Mouse (Mus musculus): Measurements from ENCODE around the gene Mroh3. TPM values are rescaled to one million over a fixed set of nuclear protein-coding genes. Genes with fewer than 3 reads are reported as not detected.

The Mroh3 gene
- polyA plus RNA-seq, 1 experiment from 2014 or later: not detected

DNA sequence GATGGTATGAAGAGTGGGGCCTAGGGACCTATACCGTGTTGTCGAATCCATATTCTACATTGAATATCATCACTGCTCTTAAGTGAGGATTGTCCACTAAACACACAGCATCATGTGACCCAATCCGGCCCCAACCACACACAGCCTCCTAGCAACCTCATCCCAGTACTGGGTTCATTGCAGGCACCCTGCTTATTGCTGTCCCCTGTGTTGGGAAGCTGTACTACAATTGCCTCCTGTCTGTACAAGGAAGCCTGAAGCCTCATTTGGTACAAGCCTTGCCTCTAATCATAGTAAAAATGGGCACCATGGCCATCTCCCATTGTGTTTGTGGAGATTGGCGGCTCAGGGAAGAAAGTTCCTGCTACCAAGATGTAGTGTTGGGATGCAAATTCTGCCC is 56.3 kb downstream of the Mroh3 start:
- Histone ChIP-seq H3K27ac (ENCODE audit: low read depth, low read length) (no peak overlapping the region), H3K4me3 (ENCODE audit: low read depth, low read length) (no peak overlapping the region), H3K27me3 (replicated peaks; ENCODE audit: control insufficient read depth, insufficient read depth, low read length) (no peaks in the 10 kb centered on the region), H3K4me2 (ENCODE audit: low read length) (no peak overlapping the region), H3K36me3 (ENCODE audit: control insufficient read depth, insufficient read depth, low read length) (peaks cover 98% of the 10 kb centered on the region), H3K9ac (ENCODE audit: low read length) (no peak overlapping the region), H3K9me3 (replicated peaks; ENCODE audit: control insufficient read depth, low read length) (no peaks in the 10 kb centered on the region), H3K4me1 (ENCODE audit: control insufficient read depth, insufficient read depth, low read length) (no peaks in the 10 kb centered on the region)
- ATAC-seq (no peak), DNase-seq (ENCODE audit: low spot score) (no peak)
- 95% methylated on average over 4 of the region's 4 CpGs for WGBS

DNA sequence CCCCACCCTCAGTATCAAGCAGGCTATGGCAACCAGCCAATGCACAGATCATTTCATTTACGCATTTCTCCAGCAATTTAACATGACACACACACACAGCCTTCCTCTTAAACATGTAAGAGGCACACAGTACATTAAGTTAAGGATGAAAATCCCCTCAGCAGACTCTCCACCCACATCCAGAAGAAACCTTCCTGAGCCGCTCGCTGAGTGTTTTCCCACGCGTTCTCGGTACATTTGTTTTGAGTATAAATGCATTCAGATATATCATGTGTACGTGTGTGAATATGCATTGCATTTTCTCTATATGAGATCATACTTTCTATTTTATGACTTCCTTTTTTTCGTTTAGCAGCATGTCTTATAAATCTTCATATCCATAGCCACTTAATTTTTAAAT is 61.3 kb downstream of the Mroh3 start:
- H3K4me2 ChIP-seq (ENCODE audit: low read length): no peak overlapping the region
- H3K4me3 ChIP-seq (ENCODE audit: low read depth, low read length): no peak overlapping the region
- DNase-seq (ENCODE audit: low spot score) (no peak), ATAC-seq (no peak)
- no peak overlapping the region for H3K27ac ChIP-seq (ENCODE audit: low read depth, low read length)
- WGBS: 87% methylated on average over 8 of the region's 8 CpGs
- no peak overlapping the region for H3K9ac ChIP-seq (ENCODE audit: low read length)
- H3K36me3 ChIP-seq (ENCODE audit: control insufficient read depth, insufficient read depth, low read length): peaks cover 97% of the 10 kb centered on the region
- no peaks in the 10 kb centered on the region for H3K27me3 ChIP-seq (replicated peaks; ENCODE audit: control insufficient read depth, insufficient read depth, low read length)
- H3K4me1 ChIP-seq (ENCODE audit: control insufficient read depth, insufficient read depth, low read length): no peaks in the 10 kb centered on the region
- no peaks in the 10 kb centered on the region for H3K9me3 ChIP-seq (replicated peaks; ENCODE audit: control insufficient read depth, low read length)

DNA sequence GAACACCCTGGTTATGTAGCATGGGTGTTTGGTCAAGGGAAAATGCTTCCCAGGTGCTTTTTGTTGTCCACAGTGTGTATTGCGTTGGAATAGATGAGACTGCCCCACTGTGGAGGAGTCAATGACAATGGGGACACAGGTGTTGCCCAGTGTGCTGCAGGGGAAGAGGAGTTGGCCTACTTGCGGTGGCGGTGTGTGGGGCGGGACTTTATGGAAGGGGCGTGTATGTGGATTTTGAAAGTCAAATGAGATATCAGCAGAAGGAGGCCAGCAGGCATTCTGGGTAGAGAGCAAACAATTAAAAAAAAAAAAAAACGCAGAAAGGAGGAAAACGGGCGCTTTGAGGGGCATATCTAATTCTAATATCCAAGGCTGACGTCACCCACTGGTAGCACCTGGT is 62.9 kb downstream of the Mroh3 start:
- no peaks in the 10 kb centered on the region for H3K27me3 ChIP-seq (replicated peaks; ENCODE audit: control insufficient read depth, insufficient read depth, low read length)
- H3K4me3 ChIP-seq (ENCODE audit: low read depth, low read length): no peak overlapping the region
- no peak for DNase-seq (ENCODE audit: low spot score)
- no peak overlapping the region for H3K27ac ChIP-seq (ENCODE audit: low read depth, low read length)
- no peaks in the 10 kb centered on the region for H3K9me3 ChIP-seq (replicated peaks; ENCODE audit: control insufficient read depth, low read length)
- peaks cover 94% of the 10 kb centered on the region for H3K36me3 ChIP-seq (ENCODE audit: control insufficient read depth, insufficient read depth, low read length)
- 86% methylated on average over 9 of the region's 9 CpGs for WGBS
- no peaks in the 10 kb centered on the region for H3K4me1 ChIP-seq (ENCODE audit: control insufficient read depth, insufficient read depth, low read length)
- no peak for ATAC-seq
- no peak overlapping the region for H3K9ac ChIP-seq (ENCODE audit: low read length)
- H3K4me2 ChIP-seq (ENCODE audit: low read length): no peak overlapping the region

DNA sequence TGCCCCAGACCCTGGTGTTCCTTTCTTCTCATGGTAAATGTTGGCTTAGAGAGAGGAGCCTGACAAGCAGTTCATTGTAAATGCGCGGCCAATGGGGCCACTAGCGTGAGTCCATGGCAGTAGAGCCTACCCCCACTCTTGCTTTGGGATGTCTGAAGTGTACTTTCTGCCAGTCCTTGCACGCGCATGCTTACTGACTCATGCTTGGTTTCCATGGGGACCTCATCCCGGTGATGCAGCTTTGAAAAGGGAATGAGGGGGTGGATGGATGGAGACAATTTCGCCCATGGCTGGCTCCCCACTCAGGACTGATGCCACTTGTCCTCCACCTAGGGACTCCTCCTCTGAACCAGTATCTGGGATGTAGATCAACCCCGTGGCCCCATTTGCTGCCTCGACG is 69.1 kb downstream of the Mroh3 start:
- Histone ChIP-seq H3K27me3 (replicated peaks; ENCODE audit: control insufficient read depth, insufficient read depth, low read length) (no peaks in the 10 kb centered on the region), H3K4me2 (ENCODE audit: low read length) (no peak overlapping the region), H3K27ac (ENCODE audit: low read depth, low read length) (0 out of 2 replicates have a peak overlapping the region, but pooled peaks have one; percentile 5), H3K9ac (ENCODE audit: low read length) (no peak overlapping the region), H3K9me3 (replicated peaks; ENCODE audit: control insufficient read depth, low read length) (no peaks in the 10 kb centered on the region), H3K36me3 (ENCODE audit: control insufficient read depth, insufficient read depth, low read length) (peaks cover 34% of the 10 kb centered on the region), H3K4me1 (ENCODE audit: control insufficient read depth, insufficient read depth, low read length) (peaks cover 51% of the 10 kb centered on the region), H3K4me3 (ENCODE audit: low read depth, low read length) (no peak overlapping the region)
- ATAC-seq: no peak
- no peak for DNase-seq (ENCODE audit: low spot score)
- WGBS: 67% methylated on average over 10 of the region's 10 CpGs

DNA sequence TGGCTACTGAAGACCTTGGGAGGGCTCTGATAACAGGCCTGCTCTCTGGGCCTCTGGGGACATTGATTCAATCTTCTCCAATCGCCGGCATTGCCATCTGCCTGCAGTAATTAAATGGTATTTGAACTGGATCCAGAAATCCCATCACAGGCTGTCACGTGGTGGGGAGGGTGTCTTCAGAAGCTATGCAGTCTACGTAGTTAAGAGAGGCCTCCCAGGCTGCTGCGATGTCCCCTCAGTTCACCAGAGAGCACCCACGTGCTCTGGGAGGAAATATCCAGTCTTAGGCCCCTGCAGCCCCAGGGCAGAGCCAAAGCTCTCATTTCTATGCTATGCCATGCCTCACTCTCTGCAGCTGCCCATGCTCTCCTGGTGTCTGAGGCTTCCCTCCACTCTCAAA is 70.3 kb downstream of the Mroh3 start:
- 21% methylated on average over 6 of the region's 6 CpGs for WGBS
- H3K27me3 ChIP-seq (replicated peaks; ENCODE audit: control insufficient read depth, insufficient read depth, low read length): no peaks in the 10 kb centered on the region
- no peak overlapping the region for H3K4me3 ChIP-seq (ENCODE audit: low read depth, low read length)
- peaks cover 62% of the 10 kb centered on the region for H3K4me1 ChIP-seq (ENCODE audit: control insufficient read depth, insufficient read depth, low read length)
- peak overlapping the region; percentile 22; the same call in 1 of the 2 replicates for H3K9ac ChIP-seq (ENCODE audit: low read length)
- peak; percentile 84 for DNase-seq (ENCODE audit: low spot score)
- no peaks in the 10 kb centered on the region for H3K9me3 ChIP-seq (replicated peaks; ENCODE audit: control insufficient read depth, low read length)
- peak overlapping the region; percentile 56 for H3K27ac ChIP-seq (ENCODE audit: low read depth, low read length)
- H3K4me2 ChIP-seq (ENCODE audit: low read length): peak overlapping the region; percentile 18
- H3K36me3 ChIP-seq (ENCODE audit: control insufficient read depth, insufficient read depth, low read length): peaks cover 23% of the 10 kb centered on the region
- ATAC-seq: peak; percentile 59

DNA sequence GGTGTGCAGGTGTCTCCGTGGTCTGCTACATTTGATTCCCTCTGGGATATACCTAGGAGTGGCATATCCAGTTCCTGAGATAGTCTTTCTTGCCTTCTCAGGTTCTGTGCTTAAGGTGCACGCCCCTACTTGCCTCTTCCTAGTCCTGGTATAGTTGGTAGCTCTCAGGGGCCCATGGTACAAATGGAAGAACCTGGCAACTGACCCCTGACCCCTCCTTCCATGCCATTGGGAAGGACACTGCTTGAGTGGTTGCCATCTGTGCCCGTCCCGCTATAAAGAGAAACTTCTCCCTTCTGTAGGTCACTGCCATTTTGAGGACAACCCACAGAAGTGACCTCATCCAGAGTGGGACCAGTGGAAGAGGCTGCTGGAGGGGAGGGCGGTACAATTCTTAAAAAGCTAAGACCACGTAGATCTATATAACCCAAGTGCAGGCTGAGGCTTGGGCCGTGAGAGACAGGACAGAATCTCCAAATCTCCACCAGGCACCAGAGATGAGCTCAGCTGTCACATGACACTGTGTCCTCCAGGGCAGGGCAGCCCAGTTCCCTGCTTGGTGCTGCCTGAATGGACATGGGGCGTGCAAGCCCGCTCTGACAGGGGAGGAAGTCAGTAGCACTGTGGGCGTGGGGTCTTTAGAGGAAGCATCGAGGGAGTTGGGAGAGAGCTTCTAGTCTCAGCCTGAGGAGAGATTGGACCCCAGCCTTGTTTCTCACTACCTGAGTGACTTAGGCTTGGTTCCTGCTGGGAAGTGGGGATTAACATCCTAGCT is 71.3 kb downstream of the Mroh3 start:
- Histone ChIP-seq H3K9ac (ENCODE audit: low read length) (peak overlapping the region; percentile 22; the same call in 1 of the 2 replicates), H3K36me3 (ENCODE audit: control insufficient read depth, insufficient read depth, low read length) (peaks cover 16% of the 10 kb centered on the region), H3K9me3 (replicated peaks; ENCODE audit: control insufficient read depth, low read length) (no peaks in the 10 kb centered on the region), H3K4me1 (ENCODE audit: control insufficient read depth, insufficient read depth, low read length) (peaks cover 72% of the 10 kb centered on the region), H3K27me3 (replicated peaks; ENCODE audit: control insufficient read depth, insufficient read depth, low read length) (no peaks in the 10 kb centered on the region), H3K27ac (ENCODE audit: low read depth, low read length) (peak overlapping the region; percentile 56), H3K4me3 (ENCODE audit: low read depth, low read length) (no peak overlapping the region), H3K4me2 (ENCODE audit: low read length) (peak overlapping the region; percentile 18)
- DNase-seq (ENCODE audit: low spot score) (no peak), ATAC-seq (no peak)
- WGBS: 83% methylated on average over 11 of the region's 11 CpGs

DNA sequence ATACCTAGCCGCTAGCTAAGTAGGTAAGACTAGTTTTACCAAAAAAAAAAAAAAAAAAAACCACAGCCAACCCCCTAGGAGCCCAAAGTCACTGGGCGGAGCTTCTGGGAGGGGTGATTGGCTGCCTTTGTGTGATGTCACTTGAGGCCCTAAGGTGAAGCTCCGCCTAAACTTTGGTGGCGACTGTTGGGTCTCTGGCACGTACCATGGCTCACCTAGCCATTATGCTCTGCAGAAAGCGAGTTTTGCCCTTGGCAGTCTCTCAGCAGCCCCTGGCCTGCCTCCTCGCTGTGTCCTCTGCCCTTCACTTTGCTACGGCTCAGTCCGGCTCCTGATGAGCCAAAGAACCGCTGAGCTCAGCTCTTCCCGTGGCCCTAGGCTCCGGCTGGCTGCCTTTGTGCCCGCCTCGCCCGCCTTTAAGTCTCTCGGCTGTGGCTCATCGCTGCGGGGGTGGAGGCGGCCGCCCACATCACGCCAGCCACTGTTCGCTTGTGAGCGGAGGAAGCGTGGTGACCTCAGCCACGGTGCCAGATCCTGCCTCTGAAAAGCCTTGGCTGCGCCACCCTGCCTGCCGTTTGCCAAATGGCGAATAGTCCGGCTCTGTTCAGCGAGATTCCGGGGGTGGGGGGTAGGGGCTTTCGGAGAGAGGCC is 72.5 kb downstream of the Mroh3 start:
- 2% methylated on average over 32 of the region's 32 CpGs for WGBS
- H3K36me3 ChIP-seq (ENCODE audit: control insufficient read depth, insufficient read depth, low read length): peaks cover 6% of the 10 kb centered on the region
- H3K9ac ChIP-seq (ENCODE audit: low read length): peak overlapping the region; percentile 74
- H3K4me3 ChIP-seq (ENCODE audit: low read depth, low read length): peak overlapping the region; percentile 41
- H3K4me1 ChIP-seq (ENCODE audit: control insufficient read depth, insufficient read depth, low read length): peaks cover 82% of the 10 kb centered on the region
- peak overlapping the region; percentile 86 for H3K4me2 ChIP-seq (ENCODE audit: low read length)
- peak; percentile 76 for DNase-seq (ENCODE audit: low spot score)
- no peaks in the 10 kb centered on the region for H3K27me3 ChIP-seq (replicated peaks; ENCODE audit: control insufficient read depth, insufficient read depth, low read length)
- H3K27ac ChIP-seq (ENCODE audit: low read depth, low read length): peak overlapping the region; percentile 68
- ATAC-seq: peak; percentile 40
- no peaks in the 10 kb centered on the region for H3K9me3 ChIP-seq (replicated peaks; ENCODE audit: control insufficient read depth, low read length)

DNA sequence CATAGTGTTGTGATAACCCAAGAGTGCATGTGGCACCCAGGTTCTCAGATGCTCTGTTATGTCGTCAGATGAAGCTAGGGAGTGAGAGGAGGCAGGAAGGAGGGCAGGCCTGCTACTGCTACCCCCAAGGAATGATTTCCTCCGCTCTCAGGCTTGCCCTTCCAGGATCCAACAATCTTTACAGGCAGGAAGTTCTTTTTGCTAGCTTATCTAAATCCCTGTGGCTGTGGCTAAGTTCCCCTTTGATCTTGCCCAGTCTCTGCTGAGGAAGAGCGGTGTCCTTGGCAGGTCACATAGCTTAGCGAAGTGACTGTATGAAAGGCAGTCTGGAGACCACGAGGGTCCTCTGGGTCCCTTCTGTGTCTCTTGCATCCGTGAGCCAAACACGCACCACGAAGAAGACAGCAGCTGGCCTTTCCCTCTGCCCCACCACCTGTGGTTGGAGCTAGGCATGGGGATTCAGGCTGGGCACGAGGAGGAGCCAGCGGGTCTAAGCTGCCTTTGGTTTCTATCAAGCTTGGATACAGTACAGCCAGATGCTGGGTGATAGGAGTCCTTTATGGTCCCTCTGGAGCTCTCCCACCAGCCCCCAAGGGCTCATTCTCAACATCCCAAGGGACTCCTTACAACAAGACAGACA is 74.3 kb downstream of the Mroh3 start:
- Histone ChIP-seq H3K27ac (ENCODE audit: low read depth, low read length) (peak overlapping the region; percentile 69), H3K4me3 (ENCODE audit: low read depth, low read length) (no peak overlapping the region), H3K27me3 (replicated peaks; ENCODE audit: control insufficient read depth, insufficient read depth, low read length) (no peaks in the 10 kb centered on the region), H3K4me1 (ENCODE audit: control insufficient read depth, insufficient read depth, low read length) (peaks cover 92% of the 10 kb centered on the region), H3K9ac (ENCODE audit: low read length) (peak overlapping the region; percentile 26), H3K9me3 (replicated peaks; ENCODE audit: control insufficient read depth, low read length) (no peaks in the 10 kb centered on the region), H3K4me2 (ENCODE audit: low read length) (peak overlapping the region; percentile 73; the same call in 1 of the 2 replicates), H3K36me3 (ENCODE audit: control insufficient read depth, insufficient read depth, low read length) (no peaks in the 10 kb centered on the region)
- ATAC-seq: no peak
- WGBS: 49% methylated on average over 10 of the region's 10 CpGs
- DNase-seq (ENCODE audit: low spot score): no peak

Data from forebrain, embryonic 14.5 days (tissue).